Mouse (Mus musculus): Measurements from ENCODE around the gene Csrnp3.

The Csrnp3 gene

DNA sequence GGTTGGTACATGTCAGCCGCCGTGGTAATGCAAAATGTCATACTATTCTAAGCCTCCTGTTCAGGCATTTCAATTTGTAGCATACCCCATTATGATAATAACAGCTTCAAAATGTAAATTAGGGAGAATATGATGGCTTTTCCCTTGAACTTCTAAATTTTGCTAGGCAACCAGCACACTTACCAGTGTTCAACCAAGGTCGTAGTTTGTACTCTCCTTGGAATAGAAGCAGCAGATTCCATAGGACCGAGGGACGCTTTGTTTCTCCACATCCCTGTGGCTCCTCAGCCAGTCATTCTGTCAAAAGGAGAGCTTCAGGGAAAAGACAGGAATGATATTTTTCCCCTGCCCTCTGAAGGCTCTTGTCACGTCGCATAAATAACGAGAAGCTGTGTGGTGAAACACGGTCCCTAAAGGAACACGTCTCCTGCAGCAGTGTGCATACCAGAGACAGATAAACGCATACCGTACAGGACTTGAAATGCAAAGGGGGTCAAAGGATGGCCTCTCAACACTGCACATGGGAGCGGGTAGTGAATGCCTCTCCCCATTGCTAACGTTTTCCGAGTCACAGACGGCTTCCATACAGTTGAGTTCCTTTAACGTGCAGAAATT is 108.3 kb downstream of the Csrnp3 start:
- no peak for DNase-seq

DNA sequence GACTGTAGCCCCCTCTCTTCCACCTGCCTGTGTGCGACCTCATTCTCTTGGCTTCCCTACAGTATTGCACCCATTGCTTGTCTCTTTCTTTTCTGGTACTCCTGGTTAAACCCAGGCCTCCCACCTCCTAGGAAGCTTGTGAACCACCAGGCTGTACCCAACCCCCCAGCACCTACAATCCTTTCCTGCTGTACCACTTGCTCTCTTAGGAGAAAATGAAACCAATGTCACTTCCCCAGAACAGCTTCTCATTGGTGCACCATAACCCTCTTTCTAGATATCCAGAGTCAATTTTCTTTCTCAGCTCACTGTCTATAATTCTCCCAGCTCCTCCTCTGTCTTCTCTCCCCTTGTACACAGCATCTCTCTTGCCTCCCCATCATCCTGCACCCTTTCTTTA is 110.2 kb downstream of the Csrnp3 start:
- no peak for DNase-seq

DNA sequence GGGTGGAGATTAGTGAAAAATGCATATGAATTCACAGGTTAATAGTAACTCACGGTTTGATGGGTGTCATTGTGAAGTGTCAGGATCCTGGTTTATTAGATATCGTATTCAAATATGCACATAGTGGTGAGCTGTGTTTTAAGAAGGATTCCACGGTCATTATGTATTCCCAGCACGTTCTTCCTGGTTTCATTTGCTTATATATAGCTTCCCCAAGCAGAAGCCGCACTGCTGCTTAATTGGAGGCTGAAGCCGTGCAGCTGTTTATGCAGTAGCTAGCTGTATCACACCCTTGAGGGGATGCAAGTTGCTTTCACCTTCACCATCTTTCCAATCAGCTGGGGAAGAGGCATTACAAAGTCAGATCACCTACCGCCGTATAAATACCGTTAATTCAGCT is 111.2 kb downstream of the Csrnp3 start:
- no peak for DNase-seq

DNA sequence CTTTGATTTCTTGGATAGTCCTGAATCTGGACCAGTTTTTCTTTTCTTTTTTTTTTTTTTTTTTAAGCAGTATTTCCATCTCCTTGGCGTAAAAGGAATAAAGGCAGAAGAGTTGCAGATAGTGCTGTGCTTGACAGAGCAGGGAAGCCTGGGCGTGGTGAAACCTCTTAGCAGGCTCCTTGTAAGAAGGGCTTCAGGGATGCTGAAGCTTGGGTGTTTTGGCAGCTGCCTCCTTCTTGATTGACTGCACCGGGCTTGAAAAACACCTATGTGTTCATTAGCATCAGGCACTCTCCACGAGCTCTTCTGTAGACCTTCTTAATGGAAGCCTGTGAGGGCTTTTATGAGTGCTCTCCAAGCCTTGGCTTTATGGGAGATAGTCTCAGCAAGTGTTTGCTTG is 117.9 kb downstream of the Csrnp3 start:
- no peak for DNase-seq

DNA sequence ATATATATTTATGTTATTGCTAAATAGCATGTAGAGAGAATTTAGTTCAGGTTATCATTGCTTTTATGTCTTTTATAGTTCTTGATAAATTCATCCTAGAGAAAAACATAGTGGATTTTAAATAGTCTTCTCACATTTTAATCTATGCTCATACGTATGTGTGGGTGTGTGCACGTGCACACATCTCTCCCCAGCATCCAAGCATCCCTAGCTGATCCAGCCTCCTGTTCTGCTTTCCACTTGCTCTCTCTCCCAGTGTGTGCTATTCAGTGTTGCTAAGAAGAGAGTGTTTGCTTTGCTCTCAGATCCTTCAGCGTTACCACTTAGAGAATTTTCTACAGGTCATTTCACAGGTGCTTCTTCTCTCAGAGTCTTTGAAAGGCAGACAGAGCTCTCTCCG is 123.2 kb downstream of the Csrnp3 start:
- DNase-seq = no peak

DNA sequence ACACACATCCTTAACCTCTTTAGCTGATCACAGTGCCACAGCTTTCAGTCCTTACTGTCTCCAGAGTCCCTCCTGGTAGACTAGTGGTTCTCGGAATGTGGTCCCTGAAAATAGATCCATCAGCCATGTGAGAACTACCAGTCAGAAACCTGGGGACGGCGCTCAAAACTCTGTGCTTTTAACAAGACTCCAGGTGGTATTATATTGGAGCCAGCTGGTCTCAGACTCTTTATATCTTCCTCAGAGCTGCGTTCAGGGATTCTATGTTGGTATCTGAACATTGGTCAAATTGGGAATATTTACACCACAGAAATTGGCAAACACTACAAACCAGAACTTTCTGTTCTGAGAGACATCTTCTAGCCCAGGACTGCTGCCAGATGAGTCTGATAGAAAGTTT is 128.3 kb downstream of the Csrnp3 start:
- no peak for DNase-seq

DNA sequence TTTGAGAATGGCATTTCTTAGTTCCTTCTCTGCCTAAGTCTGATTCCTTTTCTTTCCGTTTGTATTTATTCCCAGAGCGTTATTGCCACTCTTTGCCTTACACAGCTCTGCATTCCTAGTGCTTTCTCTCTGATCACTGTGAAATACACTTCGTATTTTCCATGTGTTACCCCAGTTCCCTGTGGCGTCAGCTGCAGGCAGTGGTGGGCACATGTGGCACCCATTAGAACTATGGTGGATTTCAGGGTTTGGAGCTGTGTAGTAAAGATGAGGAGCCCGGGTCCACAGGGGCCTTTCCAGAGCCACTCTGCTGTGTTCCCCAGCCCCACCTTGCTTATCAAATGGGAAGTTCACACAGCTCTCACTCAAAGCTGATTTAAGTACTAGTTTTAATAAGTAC is 129.8 kb downstream of the Csrnp3 start:
- no peak for DNase-seq

DNA sequence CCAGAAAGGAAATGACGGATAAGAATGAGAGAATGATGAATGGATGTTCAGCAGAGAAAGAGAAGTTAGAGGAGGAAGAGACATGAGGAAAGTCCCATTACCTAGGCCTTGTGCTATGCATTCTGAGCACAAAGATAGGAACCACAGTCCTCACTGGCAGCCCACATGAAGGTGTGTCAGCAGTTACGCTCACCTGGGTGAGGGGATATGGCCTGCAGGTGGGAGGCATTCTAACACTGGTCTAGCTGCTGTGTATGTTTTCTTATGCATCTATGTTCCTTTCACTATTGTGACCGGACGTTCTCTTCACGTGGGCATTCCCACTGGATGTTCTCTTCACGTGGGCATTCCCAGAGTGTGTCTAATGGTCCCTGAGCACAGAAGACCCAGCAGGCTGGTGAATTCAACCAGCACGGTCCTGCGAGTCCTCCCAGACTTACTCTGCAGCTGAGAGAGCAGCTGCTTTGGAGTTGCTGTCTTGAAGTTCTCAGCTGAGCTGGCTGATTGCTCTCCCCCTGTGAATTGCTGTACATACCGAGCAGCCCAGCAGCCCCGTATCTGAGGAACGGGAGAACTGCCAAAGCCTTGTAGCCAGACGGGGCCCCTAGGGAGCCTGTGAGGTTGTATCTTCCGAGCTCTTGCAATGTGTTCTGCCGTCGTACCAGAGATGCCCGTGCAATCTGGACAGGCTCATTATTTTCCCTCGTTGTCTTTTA is 133.9 kb downstream of the Csrnp3 start:
- DNase-seq = peak; percentile 54 to 55

DNA sequence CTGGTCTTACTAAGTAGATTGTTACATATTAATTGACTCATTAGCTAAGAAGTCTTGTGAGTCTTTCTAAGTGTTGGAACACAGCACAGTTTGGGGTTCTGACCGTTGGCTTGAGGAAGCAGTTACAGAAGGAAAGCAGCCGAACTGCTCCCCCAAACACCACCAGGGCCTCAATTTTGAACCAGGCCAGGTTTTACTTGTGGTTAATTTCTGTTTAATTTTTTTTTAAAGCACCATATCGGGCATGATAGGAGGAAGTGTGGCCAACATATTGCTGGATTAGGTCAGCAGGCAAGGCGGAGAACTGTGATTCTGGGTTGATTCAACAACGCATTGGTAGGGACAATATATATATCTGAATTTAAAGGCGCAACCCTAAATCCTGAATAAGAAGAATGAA is 135.9 kb downstream of the Csrnp3 start:
- no peak for DNase-seq

DNA sequence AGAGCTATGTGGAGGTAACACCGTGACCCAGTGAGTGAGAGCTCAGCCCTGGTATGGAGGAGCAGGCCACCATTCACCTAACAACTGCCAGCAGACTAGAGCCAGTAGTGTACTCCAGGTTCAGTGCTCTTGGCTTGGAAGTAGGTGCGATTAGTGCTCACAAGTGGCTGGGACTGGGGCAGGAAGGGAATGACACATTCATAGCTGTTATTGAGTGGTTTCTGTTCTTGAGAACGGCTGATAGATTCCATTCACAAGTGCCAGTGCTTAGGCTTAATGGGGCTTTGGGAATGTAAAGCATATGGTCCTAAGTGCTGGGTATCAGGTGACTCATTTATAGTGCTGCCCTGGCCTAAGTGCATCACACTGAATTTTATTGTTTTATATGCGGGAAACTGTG is 136.4 kb downstream of the Csrnp3 start:
- no peak for DNase-seq

DNA sequence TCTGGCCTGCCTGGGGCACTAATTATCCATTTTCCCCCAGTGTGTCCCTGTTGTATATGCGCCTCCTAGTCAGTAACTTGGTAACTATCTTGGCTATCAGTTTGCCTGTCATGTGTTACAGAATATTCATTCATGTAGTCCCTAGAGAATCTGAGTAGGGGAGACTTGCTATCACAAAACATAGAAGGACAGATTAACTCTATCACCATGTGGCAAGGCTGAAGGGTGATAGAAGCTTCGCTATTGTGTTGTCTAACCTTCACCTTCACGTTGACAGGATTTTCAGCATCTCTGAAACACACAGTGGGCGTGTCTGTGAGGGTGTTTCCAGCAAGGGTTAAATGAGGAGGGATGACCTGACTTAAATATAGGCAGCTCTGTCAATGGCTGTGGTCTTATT is 140.1 kb downstream of the Csrnp3 start:
- no peak for DNase-seq

DNA sequence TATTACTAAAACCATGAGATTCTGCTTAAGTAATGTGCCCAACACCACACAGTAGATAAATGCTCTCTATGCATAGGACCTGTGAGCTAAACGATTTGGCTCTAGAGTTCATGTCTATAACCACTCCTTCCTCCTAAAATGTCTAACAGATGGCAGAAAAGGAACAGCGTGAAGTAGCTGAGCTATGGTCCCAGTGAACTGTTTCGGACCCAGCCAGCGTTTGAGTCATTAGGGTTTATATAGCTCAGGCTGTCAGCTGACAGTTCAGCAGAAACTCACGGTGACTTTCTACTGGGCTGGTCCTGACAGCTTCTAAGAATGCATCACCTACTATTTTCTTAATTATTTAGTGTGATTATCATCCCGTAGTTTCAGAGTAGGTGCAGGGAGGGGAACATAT is 141.5 kb downstream of the Csrnp3 start:
- no peak for DNase-seq

DNA sequence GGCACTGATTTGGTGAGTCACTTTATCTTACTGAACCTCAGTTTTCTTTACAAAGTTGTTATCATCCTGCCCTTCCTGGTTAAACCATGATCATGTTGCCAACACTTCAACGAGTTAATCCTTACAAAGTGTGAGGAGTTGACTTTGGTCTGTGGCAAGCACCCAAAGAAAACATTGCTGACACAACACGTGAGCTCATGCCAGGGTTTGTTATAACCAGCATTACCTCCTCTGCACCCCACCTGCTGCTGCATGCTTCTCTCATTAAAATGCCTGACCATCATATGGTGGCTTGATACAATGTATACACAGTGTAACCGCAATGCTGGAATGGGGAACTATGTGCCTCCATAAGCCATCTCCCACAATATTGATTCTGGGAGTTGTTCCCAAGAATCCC is 142.0 kb downstream of the Csrnp3 start:
- peak; percentile 24 to 48 for DNase-seq

DNA sequence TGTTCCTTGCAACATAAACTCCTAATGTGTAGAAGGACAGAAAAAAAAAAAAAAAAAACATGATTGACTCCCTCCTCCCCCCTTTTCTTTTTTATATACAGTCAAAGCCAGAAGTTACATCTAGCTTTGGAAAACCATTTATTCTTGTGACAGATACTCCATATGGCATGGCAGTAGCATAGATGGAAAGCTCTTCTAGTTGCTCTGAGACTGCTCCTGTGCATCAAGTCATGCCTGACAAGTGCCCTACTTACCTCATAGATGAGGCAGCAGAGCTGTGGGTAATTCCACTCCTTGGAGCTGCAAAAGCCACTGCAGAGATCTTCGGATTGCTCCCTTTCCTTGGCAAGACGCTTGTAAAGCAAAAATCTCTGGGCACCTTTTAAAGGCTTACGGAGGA is 143.2 kb downstream of the Csrnp3 start:
- no peak for DNase-seq

DNA sequence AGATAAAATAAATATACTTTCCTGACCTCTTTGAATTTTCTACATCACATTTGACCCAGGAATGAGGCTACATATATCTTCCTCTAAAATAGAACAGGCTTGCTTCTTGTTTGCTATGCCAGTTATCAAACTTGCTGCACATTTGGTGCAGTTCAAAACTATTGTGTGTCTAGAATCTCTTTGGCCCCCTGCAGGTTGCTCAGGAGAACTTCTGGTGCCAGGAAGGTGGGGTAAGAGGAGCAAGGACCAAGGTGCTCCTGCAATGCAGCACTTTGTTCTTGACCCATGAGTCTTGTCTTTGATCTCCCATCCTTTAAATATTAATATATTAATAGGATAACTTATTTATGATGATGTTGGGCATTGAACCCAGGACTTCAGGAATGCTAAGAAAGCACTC is 144.5 kb downstream of the Csrnp3 start:
- DNase-seq = no peak

DNA sequence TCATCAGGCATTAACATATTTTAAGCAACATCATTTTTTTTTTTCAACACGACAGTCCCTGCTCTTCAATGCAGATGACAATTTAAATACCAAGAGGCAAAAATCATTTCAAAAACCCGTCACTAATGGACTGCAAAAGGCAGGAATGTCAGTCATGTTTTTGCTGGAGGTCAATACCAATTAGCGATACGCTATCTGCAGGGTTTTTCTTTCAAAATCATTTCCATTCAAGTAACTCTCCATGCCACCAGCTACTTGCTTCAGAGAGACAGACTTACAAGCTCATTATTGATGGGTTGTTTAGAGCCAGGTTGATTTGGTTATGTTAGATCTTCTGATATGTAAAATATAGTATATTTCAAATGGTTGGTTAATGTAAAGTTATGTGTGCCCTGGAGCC is 145.2 kb downstream of the Csrnp3 start:
- no peak for DNase-seq

DNA sequence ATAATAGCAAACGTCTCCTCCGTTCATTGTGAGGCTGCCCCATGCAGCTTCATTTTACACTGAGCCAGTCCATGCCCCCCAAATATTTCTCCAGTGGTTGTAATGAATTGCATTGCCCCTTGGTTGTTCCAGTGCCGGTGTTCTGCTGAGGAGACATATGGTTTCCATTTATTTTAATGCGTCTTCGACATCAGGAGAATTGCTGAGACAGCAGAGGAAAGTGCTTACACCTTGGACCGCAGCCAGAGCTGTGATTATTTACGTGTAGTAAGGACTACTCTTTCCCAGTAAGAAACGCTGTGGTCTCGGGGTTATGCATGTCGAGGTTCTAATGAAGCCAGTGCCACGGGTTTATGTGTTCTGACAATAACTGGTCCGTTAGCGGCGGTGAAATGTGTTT is 147.8 kb downstream of the Csrnp3 start:
- DNase-seq = peak; percentile 64 to 70

DNA sequence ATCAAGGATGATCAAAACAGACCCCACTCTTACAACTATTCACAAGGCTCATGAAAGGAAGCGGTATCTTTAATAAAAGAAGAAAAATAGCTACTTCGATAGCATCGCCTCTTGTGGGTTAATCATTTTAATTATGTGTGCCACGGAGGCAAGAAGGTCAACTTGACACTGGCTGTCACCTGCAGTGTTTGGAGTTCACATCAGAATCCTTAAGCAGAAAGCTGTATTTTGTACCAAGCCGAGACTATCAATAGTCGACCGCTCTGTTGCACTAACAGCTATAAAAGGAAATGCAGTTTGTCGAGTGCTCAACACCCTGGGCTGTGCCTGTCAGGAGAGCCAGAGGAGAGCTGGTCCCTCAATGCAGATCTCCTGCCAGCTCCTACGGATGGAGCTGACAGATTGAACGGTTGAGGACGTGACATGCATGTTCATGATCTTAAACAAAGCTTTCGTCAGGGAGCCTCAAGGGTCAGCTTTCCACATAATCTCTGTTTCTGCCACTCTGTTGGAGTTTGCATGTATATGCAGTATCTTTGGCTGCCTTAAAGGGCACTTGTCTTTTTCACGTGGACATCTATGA is 149.4 kb downstream of the Csrnp3 start:
- no peak for DNase-seq

DNA sequence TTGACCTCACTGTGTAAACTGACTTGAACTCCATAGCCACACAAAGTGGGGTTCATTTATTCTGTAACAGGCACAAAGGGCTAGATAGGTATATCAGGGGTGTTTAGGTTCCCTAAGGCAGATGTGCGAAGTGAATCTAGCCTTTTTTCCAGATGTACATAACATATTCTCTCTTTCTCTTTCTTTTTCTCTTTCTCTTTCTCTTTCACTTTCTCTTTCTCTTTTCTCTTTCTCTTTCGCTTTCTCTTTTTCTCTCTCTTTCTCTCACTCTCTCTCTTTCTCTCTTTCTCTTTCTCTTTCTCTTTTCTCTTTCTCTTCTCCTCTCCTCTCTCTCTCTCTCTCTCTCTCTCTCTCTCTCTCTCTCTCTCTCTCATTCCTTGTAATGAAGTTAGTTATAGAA is 153.2 kb downstream of the Csrnp3 start:
- DNase-seq = no peak

DNA sequence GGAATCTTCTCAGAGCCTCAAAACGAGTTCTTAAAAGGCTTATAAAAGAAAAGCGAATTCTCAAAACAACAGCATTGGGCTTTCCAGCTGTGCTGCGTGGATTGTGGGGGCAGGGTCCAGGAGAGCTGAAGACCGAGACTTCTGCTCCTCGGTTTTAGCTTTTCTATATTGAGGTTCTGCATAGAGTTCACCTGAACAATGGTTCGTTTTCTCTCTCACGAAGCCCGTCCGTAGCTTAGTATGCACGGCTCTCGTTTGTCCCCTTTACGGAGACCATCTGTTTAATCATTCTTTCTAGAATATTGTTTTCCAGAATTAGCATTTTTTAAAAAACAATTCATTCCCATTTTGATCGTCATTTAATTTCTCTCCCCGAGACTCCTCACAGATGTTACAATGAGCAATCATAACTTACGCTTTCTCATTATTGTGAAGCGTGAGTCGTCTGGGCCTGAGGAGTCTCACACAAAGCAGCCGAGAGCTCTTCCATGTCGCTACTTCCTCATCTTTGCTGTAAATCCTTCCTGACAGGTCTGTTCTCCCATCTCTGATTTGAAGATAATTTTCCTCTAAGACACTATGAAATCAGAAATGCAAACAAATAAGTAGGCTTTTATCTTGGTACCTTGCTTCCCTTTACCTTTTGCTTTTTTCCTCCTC is 163.6 kb downstream of the Csrnp3 start:
- DNase-seq = no peak

DNA sequence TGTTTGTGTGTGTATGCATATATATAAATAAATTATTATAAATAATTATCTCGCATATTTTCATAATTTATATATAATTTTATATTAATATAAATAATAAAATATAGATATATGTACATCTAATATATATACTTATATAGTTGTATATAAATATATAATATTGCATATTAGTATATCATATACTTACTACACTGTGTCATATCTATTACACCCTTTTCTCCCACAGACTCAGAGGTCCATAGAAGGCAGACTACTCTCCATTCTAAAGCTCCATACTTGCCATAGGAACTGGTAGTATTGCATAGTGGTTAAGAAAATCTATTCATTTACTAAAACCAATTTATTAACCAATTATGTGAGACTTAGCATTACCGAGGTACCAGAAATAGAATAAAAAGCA is 164.1 kb downstream of the Csrnp3 start:
- no peak for DNase-seq

DNA sequence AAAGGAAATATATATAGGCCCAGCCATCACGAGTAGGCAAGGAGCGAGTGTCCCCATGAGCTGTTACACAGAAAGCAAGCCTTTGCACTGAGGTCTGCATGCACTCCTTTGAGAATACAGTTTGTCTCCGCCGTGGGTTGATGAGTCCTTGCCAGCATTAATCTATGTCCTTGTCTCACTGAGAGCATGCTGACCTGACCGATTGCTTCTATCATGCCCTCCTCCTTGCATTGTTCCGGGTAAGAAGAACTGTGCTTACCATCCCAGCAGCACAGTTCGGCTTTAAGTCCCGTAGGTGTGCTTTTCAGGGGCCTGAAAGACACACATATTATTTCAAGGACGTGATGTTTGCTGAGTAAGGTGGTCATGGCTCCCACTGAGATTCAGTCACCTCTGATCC is 173.1 kb downstream of the Csrnp3 start:
- no peak for DNase-seq

DNA sequence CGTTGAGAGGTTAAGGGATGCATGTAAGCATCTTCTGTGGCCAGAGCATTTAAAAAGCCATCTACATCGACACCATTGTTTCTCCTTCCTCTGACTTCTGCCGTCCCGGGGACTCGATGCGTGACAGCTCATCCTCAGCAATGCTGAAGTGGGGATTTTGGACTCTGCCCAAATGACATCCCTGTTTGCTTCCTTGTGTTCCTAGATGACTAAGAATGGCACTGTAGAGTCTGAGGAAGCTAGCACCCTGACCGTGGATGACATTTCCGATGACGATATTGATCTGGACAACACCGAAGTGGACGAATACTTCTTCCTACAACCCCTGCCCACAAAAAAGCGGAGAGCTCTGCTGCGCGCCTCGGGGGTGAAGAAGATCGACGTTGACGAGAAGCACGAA is 173.7 kb downstream of the Csrnp3 start:
- no peak for DNase-seq

DNA sequence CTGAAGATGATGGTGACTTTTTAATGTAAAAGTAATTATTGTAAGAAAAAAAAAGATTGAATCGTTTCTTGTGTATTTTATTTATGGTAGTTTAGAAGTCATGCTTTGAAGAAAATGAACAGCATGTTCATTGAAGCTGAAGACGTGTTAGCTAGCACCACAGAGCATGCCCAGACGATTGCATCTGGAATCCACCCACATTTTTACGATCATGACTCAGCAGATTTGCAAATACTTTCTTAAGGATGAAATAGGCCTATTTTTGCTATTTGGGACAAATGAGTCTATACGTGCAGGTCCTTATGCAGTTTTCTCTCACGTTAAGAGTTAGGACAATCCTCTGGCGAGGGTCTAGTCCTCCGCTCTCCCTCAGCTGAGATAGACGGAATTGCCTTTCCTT is 177.9 kb downstream of the Csrnp3 start:
- no peak for DNase-seq
